Mouse (Mus musculus): ENCODE data around the gene Lrig1. TPM values are rescaled to one million over a fixed set of nuclear protein-coding genes. Genes with fewer than 3 reads are reported as not detected.

The Lrig1 gene
- 10 to 100 TPM; 35.9 to 38.8 TPM for total RNA-seq (2021)
- long read RNA-seq, experiment 1, full-length matches to known transcripts: 2 of 12 reads
- long read RNA-seq, experiment 1, partial matches to known transcripts: 7 of 12 reads
- long read RNA-seq, experiment 1, other reads (novel, unspliced or antisense): 3 of 12 reads
- long read RNA-seq, experiment 2, full-length matches to known transcripts: 5 of 20 reads
- long read RNA-seq, experiment 2, partial matches to known transcripts: 9 of 20 reads
- long read RNA-seq, experiment 2, other reads (novel, unspliced or antisense): 6 of 20 reads

DNA sequence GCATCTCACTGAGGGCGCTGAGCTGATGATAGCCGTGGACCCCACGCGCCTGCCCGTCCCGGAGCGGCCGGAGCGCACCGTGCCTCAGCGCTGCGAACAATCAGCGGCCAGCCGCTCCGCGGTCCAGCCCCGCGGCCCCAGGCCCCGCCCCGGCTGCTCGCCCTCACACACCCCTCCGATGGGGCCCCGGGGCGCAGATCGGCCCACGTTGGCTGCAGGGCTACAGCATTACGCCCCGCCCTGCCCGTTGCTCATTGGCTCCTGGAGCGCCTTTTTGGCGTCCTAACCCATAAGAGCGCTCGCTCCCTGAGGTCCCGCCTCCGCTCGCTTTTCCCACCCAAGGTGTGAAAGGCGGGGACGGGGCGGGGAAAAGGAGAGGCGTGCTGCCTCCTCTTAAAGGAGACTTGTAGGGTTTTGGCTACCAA, at the start of gene Lrig1:
Gene Lrig1, minus strand, starts transcription at position 92 of the 425 bp plus-strand sequence.
- DNase-seq: peak; percentile 99

DNA sequence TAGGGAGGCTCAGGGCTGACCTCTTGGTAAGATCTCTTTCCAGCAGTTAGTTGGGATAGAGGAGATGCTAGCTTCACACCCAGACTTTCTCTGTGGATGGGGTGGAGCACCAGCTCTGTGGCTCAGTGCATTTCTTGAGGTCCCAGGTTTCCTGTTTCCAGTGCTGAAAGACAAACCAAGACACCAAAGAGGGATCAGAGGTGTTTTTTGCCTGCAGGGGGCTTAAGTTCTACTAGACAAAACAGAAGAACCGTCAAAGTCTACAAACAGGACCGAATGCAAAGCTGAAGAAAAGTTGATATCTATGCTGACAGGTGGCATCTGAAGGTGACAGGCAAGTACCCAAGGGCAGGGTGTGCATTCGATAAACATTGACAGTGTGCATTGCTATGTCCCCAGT, 49.7 kb upstream of the Lrig1 start:
- DNase-seq: no peak

DNA sequence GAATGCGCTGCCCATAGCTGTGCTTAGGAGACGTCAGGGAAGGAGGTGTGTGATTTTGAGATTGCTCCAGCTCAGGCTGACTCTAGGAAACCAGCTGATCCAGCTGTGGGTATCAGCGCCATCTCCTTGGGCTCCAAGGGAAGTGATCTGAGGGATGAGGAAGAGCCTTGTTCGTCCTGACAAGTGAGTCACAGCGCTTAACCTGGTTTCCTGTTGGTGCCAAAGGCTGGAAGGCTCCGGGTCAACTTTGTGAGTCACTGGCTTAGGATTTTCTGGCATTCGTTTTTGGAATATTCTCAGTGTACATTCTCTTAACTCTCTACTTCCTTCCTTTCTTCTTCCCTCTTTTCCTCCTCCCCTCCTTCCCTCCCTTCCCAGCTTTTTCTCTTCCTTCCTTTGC, 48.4 kb upstream of the Lrig1 start:
- no peak for DNase-seq

DNA sequence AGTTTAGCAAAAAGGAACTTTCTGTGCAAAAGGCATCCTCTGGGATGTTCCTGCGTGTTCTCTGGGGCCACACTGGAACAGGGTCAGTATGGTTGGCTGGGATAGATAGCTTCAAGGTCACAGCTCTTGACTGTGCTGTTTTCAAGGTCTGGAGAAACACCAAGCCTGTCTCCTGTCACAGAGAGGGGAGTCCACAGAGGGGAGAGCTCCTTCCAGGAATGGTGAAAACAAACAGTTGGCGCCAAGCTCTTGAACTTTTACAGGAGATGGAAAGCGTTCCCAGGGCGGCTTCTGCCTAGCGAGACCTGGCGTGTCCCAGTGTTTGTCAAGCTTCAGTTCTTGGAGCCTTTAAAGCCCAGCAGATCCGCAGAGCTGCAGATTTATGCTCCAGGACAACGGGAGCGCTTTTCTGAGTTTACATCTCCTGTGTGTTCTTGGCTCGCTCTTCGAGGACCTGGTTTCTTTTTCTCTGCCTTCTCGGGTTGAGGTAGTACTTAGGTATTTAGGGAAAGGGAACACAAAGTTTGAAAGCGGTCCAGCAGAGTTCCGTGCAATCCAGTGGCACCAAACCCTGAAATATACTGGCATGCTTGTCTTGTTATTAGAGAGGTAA, 40.3 kb upstream of the Lrig1 start:
- DNase-seq: no peak

DNA sequence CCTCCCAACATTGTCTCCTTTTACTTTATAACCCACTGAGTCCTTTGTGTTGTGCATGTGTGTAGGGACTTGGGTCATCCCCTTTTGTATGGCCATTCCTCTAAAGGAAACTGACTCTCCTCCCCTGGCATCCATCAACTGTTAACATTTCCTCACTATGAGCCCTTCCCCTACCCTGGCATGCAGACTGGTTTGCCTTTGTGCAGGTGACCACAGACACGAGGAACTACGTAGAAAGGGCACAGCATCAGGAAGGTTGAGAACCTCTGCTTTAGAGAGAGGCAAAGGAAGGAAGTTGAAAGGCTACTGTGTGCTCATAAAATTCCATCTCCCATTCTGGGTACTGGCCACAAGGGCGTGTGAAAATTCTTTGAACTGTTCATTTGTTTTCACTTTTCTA, 38.7 kb upstream of the Lrig1 start:
- no peak for DNase-seq

DNA sequence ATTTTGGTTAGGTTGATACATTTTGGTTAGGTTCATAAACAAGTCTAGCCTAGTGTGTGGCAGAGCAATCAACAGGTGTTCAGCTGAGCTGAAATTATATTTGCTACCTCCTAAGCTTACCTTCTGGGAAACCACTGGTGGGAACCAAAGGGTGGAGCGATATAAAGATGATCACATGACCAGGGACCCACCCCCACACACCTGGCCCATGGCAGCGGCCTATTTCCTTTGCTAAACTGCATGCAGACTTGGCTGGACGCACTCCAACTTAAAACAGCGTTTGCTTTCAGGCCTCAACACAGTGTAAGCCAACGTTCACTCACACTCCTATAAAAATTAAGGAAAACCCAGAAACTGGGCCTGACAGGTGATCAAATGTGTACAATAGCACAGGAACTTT, 33.9 kb upstream of the Lrig1 start:
- DNase-seq: no peak

DNA sequence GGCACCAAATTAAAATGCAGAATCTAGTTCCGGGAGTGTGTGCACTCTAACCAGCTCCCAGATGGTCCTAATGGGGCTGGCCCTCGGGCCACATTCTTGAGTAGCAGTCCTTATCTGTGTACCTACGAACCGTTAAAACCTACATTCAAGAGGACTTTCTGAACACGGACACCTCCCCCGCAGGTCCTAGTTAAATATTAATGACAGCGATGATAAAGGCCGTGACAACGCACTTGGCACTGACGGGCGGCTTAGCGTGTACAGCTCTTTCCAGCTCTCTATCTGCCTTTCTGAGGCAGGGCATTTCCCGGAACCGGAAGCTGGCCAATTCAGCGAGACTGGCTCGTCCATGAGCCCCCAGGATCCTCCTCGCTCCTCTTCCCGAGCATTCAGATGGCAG, 29.9 kb upstream of the Lrig1 start:
- no peak for DNase-seq

DNA sequence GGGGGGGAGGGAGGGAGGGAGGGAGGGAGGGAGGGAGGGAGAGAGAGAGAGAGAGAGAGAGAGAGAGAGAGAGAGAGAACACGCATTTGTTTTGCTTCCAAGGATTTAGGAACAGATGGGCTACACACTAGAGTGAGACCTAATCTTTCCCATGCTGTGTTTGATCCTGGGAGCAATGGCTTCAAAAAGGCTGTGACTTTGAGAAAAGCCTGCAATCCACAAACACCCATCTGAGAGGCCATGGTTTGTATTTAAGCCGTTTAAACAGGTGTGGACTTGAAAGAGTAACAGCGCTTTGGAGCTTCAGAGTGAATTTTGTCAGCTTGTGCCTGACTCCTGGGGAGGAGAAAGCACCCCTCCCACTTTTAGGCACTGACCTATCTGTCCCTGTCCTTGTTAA, 29.2 kb upstream of the Lrig1 start:
- DNase-seq: no peak

DNA sequence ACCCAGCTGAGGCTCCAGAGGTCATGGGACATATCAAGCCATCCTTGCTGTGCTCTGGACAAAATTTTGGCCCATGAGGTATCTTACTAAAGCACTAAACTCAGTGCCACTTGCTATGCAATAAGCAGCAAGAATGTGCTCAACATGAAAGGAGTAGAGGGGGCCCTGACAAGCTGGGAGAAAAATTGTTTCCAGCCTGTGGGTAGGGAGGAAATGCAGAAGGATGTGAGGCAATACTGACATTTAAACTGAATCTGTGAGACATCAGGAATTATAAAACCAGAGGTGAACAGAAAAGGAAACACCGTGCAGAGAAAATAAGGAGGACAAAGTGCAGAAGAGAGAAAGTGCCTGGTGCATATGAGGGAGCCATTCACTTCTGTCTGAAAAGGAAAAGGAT, 24.7 kb upstream of the Lrig1 start:
- DNase-seq: no peak

DNA sequence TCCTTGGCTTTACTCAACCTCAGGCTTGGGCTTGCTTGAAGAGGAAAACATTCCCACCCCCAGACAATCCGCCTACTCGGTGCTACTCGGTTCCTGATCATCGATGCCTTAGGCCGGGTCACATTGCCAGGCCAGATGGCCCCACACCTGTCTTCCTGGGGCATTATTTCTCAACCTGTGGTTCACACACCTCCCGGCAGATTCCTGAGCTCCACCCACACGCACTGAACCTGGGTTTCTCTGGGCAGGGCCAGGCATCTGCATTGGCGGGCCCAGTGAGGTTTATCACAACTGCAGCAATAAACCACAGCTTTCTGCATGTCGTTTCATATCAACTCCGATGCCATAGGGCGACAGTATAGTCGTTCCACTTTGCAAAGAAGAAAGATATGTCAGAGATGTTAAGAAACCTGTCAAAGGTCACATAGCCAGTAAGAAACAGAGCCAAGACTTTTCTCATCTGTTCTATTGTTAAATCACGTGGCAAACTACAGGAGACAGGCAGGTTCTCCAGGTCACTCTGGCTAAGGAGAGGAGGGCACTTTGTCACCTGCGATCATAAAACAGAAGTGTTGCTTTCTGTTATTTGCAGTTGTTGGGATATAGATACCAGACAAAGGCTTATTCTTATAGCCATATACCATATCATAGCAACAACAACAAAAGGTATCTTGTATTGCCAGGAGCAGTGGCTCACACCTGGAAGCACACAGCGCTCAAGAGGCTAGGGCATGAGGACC, 18.8 kb upstream of the Lrig1 start:
- DNase-seq: no peak

DNA sequence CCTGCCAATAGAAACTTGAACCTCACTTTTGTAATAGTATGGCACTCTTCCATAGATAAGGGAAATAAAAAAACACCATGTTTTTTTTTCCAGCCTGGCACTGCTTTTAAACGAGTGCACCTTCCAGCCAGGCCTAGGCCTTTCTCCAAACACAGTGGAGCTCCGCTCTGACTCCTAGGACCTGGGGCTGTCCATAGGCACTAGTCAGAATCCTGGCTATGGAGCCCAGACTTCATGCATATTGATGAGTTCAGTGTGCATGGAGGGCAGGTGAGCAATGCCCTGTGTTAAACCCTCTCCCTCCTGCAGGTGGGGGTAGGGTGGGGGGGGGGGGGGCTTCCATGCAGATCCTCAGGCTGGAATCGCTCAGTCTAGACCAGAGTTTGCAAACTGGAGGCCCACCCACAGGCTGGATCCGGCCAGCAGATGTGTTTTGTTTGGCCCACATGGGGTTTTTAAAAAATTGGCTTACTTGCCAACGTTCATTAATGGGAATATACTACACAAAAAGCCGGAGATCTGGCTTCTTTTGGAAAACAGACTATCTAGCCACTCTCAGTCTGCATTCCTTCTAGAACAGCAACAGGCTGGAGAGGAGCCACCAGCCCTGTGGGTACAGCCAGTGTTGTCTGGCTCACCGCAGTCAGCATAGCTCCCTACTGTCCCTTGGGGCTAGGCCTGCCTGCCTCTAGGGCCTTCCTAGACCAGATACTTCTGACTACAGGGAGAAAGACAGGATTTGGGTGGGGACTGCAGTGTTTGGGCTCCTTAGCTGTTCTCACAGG, 17.9 kb upstream of the Lrig1 start:
- DNase-seq: peak; percentile 21

DNA sequence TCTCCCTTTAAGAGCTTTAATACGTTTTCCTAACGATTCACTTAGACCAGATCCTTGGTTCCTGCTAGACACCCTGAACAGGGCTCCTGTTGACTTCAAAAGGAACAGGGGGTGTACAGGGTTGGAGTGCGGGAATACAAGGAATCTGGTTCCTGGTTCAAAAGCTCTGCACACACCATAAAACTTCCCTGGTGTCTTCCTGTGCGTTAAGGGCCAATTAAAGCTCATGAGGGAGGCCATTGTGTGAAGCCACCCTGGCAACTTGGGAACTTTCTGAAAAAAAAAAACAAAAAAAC, 15.6 kb upstream of the Lrig1 start:
- no peak for DNase-seq

DNA sequence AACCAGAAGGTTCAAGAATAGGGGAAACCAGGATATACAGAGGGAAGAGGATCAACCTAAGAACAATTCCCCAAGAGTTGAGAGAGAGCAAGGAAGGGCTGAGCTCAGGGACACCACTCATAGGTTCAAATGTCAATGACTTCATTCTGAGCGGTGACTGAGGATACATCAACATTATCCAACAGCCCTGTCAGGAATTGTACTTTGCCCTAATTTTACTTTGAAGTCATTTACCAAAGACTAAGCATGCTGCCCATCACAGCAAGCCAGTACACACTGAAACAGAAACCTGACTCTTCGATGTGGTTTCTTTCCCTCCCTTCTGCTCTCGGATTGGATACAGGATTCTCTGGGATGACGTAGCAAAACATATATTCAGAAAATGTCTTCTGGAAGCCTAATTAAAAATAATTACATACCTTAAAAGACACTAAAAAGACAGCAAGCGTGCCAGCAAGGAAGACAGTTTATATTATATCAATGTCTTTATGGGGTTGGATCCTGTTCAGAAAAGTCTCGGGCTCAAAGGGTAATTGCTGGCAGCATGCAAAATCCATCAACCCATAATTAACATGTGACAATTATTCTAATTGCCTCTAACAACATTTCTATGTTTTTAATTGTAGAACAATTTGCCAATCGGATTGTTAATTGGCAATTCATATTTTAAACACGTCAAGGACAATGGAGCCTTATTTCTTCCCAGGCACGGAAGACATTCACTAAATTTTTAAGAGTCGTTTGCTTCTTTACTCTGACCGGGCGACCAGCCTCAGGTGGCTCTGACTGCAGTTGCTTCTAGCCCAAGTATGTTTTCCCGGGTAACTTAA, 15.1 kb upstream of the Lrig1 start:
- no peak for DNase-seq

DNA sequence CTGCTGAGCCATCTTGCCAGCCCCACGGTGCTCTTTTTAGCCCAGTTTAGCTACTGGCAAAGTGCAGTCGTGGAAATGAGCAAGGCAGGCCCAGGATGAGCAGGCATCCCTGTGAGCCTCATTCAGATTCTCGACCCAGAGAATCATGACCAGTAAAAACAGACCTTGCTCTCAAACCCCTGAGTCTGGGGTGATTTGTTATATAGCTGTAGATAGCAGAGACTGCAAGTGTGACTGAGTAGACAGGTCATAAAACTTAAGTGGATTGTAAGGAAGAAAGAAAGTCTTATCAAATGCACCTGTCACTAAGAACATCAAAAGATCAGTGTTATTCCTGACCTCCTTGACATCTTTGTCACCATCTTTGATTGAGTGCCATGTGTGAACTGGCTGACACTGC, 9.9 kb upstream of the Lrig1 start:
- DNase-seq: no peak

DNA sequence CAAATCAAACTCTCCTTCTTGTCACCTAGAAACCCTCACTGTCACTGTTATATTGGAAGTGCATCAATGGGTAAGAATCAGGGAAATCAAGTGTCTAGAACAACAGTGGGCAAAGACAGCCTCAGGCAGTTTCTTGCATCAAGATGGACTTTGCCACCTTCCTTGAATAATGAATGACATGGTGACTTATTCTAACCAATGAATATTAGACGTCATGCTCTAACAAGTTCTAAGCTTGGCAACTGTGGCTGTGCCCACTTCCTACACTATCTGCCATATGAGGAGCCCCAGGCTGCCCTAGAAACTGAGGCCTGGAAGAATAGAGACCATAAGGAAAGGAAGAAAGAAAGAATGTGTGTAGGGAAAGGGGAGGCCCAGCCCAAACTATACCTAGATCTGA, 9.2 kb upstream of the Lrig1 start:
- DNase-seq: no peak

DNA sequence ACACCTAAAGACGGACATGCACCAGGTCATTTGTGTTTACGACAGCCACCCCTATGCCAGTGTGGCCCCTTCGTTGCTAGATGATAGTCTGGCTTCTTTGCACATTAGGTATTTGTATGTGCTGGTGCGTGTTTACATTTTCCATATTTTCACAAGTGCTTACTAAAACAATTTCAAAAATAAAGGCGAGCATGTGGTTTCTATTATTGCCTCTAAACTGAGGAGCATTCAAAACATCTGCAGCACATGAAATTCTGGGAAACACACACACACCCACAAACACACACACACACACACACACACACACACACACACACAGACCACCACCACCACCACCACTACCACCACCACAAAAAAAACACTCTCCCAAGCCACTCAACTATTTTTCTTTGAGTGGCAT, 7.3 kb upstream of the Lrig1 start:
- no peak for DNase-seq

DNA sequence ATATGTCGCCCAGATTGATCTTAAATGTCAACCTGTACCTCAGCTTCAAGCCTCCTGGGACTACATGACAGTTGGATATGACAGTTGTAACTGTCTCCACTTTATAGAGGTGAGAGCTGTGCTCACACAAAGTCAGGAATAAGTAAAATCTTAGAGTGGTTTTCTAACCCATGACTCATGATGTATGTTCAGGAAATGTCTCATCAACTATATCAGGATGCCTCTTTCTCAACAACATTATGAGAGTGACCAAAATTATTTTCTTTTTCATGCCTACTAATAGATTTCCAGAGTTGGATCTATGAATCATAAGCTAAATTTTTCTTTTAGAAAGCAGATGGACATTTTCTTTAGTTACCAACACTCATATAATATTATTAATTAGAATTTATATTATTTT, 6.0 kb upstream of the Lrig1 start:
- DNase-seq: no peak

DNA sequence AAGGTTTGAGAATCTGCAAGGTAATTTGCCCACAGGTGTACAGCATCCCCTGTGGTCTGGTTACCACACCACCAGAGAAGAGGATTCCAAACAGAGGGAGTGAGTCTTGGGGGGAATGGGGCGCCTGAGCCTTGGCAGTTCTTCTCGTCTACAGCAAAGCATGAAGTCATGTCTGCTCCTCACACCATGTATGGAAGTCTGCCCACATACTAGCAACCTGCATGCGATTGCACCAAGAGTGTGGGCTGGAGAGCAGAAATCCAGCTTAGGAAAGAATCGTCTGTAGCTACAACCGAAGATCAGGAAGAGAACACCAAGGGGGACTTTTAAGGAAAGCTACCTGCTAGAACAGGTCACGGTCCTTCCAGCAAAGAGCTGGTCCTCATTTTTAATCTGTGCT, 3.0 kb upstream of the Lrig1 start:
- no peak for DNase-seq

DNA sequence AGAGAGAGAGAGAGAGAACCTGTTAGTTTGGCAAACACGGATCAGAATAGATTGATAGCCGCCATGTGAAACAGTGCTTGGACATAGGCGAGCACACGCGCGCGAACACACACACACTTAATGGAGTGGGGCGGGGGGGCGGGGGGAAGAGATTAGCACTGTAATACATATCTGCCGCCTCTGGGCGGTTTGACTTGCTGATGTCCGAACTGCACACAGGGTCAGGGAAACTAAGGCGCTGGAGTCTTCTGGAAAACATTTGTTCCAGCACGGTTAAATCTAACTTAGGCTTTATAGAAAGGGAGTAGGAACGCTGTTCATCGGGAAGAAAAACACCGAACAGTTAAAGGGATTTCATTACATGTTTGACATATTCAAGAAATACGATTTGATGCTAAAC, 1.1 kb upstream of the Lrig1 start:
- no peak for DNase-seq

DNA sequence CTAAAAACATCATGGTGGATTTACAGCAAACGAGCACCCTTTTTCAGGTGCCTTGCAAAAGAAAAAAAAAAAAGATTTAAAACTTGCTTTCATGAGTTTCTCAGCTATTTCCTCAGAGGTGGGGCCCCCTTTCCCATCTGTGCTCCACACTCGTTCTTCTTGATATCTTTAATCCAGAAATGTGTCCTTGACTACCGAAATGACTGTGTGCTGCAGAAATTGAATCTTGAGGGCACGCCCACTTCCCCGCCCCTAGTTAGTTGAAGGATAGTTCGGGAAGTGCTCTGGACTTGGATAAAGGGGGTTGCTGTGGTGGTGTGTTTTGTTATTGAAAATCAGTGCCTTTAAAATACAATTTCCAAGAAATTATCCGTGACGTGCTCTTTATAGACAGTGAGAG, 654 bp upstream of the Lrig1 start:
- DNase-seq: peak; percentile 51

DNA sequence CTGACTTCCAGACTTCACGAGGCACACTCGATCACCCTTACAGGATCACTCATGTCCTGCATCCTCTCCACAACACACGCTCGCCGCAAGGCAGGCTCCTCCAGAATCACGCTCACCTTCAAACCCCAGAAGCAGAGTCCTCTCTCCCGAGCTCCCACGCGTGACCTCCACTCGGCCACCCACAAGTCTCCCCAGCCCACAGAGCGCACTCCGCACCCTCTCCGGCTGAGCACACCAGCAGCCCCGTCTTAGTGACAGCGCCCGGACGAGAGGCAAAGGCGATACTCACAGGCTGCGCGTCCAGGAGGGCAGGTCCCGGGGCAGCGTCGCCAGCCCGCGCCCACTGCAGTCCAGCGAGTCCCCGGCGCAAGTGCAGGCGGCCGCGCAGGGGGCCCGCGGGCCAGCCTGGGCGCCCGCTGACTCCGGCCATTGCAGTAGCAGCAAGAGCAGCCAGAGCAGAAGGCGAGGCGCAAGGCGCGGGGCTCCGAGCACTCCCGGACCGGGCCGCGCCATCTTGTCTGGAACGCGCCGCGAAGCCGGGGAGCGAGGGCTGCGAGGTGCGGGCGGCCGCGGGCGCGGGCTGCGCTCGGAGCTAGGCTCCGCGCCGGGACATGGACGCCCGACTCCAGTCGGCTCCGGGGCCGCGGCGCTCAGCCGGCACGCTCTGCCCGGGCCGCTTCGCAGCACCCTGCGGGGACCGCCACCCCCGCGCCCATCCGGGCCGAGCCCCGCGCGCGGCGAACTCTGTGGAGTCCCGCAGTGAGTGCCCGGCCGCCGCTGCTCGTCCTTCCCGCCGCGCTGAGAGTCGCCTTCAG, 578 bp downstream of the Lrig1 start:
- peak; percentile 55 for DNase-seq
